Mouse (Mus musculus) small intestine, adult 2 months (tissue): ENCODE results near the gene Pkp4. TPM values are rescaled to one million over a fixed set of nuclear protein-coding genes. Genes with fewer than 3 reads are reported as not detected.
"Not testable (repeated sequence)": the region's sequence is repeated elsewhere in the genome, so short reads cannot be mapped to it uniquely, and the experiment has no call there.

Source experiments
- H3K27ac ChIP-seq: fragments of 200-500 bp; 2 replicates; pipeline ENCODE4 v1.5.1; 2012; ENCODE audit warnings: low read depth, low read length, control low read depth, inconsistent platforms; ENCODE audit not compliant: insufficient read depth
- H3K27me3 ChIP-seq: fragments of 200-500 bp; 2 replicates; pipeline ENCODE4 v1.6.1; 2012; ENCODE audit warnings: mild to moderate bottlenecking, moderate library complexity, low read length, inconsistent platforms; ENCODE audit not compliant: control insufficient read depth, insufficient read depth
- H3K36me3 ChIP-seq: fragments of 200-500 bp; 2 replicates; pipeline ENCODE4 v1.6.1; 2012; ENCODE audit warnings: mild to moderate bottlenecking, low read length, control low read depth, inconsistent platforms; ENCODE audit not compliant: control insufficient read depth, insufficient read depth
- H3K4me1 ChIP-seq: fragments of 200-500 bp; 2 replicates; pipeline ENCODE4 v1.6.1; 2012; ENCODE audit warnings: low read length, inconsistent platforms, mixed read lengths; ENCODE audit not compliant: control insufficient read depth, insufficient read depth, insufficient read length
- H3K4me3 ChIP-seq: fragments of 200-500 bp; 2 replicates; pipeline ENCODE4 v1.5.1; 2012; ENCODE audit warnings: low read depth, mild to moderate bottlenecking, control low read depth, inconsistent platforms, low read length, moderate library complexity
- CTCF ChIP-seq: fragments of 200-500 bp; IDR thresholded peaks from 2 replicates; pipeline ENCODE4 v1.5.1; 2012; ENCODE audit warnings: low read depth, mild to moderate bottlenecking, control low read depth, inconsistent platforms, low read length, moderate library complexity, mixed read lengths; ENCODE audit not compliant: insufficient replicate concordance, insufficient read length; ENCODE audit errors: extremely low read depth
- POLR2A ChIP-seq: fragments of 200-500 bp; IDR thresholded peaks from 2 replicates; pipeline ENCODE4 v1.6.1; 2012; ENCODE audit warnings: low read depth, mild to moderate bottlenecking, control low read depth, inconsistent platforms, low read length, moderate library complexity
- WGBS: fragments of 180-500 bp; shearing (Covaris S2); methylation state at CpG from one replicate; pipeline ENCODE4 v1.1.7; 2018; 5-methylcytosine and 5-hydroxymethylcytosine counted together
- polyA plus RNA-seq: library from polyadenylated mRNA; depleted of rRNA; stranded (reverse); fragments of >200 nt; gene quantifications from 2 replicates; pipeline ENCODE4 v1.2.3, GENCODE M21; 2012

Gene Pkp4
- polyA plus RNA-seq, 1 experiment = 77.4 TPM

- no peak for TF ChIP-seq CTCF
- no peak for TF ChIP-seq POLR2A
- Histone ChIP-seq H3K36me3 (no peaks in the 10 kb centered on the region), H3K4me1 (no peaks in the 10 kb centered on the region), H3K4me3 (no peak overlapping the region), H3K27me3 (no peaks in the 10 kb centered on the region), H3K27ac (no peak overlapping the region)
- WGBS = 98% methylated on average over 17 of the region's 17 CpGs
Measured at GRCm38 (mm10) chr2:59383231-59383630, 222.6 kb downstream of the Pkp4 start.

GRCm38 (mm10) chr2:59383852-59384776 lies 223.5 kb downstream of the Pkp4 start:
- Histone ChIP-seq H3K4me1 (no peaks in the 10 kb centered on the region), H3K36me3 (no peaks in the 10 kb centered on the region), H3K27ac (no peak overlapping the region), H3K27me3 (no peaks in the 10 kb centered on the region), H3K4me3 (no peak overlapping the region)
- 87% methylated on average over 10 of the region's 10 CpGs for WGBS
- no peak for TF ChIP-seq CTCF
- TF ChIP-seq POLR2A = no peak

- TF ChIP-seq POLR2A (no peak), CTCF (no peak)
- Histone ChIP-seq H3K36me3 (no peaks in the 10 kb centered on the region), H3K4me3 (no peak overlapping the region), H3K27me3 (no peaks in the 10 kb centered on the region), H3K27ac (no peak overlapping the region), H3K4me1 (no peaks in the 10 kb centered on the region)
- 71% methylated on average over 4 of the region's 4 CpGs for WGBS
Measured at GRCm38 (mm10) chr2:59385211-59385935, 224.7 kb downstream of the Pkp4 start.

- H3K4me3 ChIP-seq = no peak overlapping the region
- no peaks in the 10 kb centered on the region for H3K36me3 ChIP-seq
- no peaks in the 10 kb centered on the region for H3K27me3 ChIP-seq
- 88% methylated on average over 5 of the region's 5 CpGs for WGBS
- no peaks in the 10 kb centered on the region for H3K4me1 ChIP-seq
- no peak overlapping the region for H3K27ac ChIP-seq
- TF ChIP-seq CTCF (no peak), POLR2A (no peak)
Measured at GRCm38 (mm10) chr2:59389971-59390370, 229.3 kb downstream of the Pkp4 start.

GRCm38 (mm10) chr2:59393177-59393576 lies 232.5 kb downstream of the Pkp4 start:
- TF ChIP-seq POLR2A = no peak
- TF ChIP-seq CTCF = no peak
- Histone ChIP-seq H3K4me1 (no peaks in the 10 kb centered on the region), H3K36me3 (no peaks in the 10 kb centered on the region), H3K27ac (no peak overlapping the region), H3K27me3 (no peaks in the 10 kb centered on the region), H3K4me3 (no peak overlapping the region)
- WGBS = 77% methylated on average over 1 of the region's 1 CpGs

- H3K27ac ChIP-seq = no peak overlapping the region
- no peak for TF ChIP-seq POLR2A
- TF ChIP-seq CTCF = no peak
Measured at GRCm38 (mm10) chr2:59394651-59395050, 234.0 kb downstream of the Pkp4 start.

GRCm38 (mm10) chr2:59395160-59395650 lies 234.6 kb downstream of the Pkp4 start:
- H3K4me3 ChIP-seq, H3K27me3 ChIP-seq, H3K4me1 ChIP-seq, H3K36me3 ChIP-seq, H3K27ac ChIP-seq: not testable (repeated sequence)
- WGBS = 39% methylated on average over 1 of the region's 1 CpGs

More at GRCm38 (mm10) chr2:59394651-59395050, 234.0 kb downstream of the Pkp4 start:
- Histone ChIP-seq H3K36me3 (no peaks in the 10 kb centered on the region), H3K4me3 (no peak overlapping the region), H3K4me1 (no peaks in the 10 kb centered on the region), H3K27me3 (no peaks in the 10 kb centered on the region)
- WGBS = 96% methylated on average over 4 of the region's 4 CpGs
